Mouse (Mus musculus): ENCODE results near the gene Hspb7.

- no peak for TF ChIP-seq GATA1 (IDR thresholded peaks at IDR 0.05; ENCODE audit: low read length)
- no peak for TF ChIP-seq TAL1 (IDR thresholded peaks at IDR 0.05; ENCODE audit: low read length)
Measured at GRCm38 (mm10) chr4:141472641-141473321, 52.2 kb downstream of the Hspb7 start.

Measured in erythroblast, embryonic 14.5 days (primary cell).